Mouse (Mus musculus): ENCODE data around the gene Mettl7a2.

Mettl7a2 gene

DNA sequence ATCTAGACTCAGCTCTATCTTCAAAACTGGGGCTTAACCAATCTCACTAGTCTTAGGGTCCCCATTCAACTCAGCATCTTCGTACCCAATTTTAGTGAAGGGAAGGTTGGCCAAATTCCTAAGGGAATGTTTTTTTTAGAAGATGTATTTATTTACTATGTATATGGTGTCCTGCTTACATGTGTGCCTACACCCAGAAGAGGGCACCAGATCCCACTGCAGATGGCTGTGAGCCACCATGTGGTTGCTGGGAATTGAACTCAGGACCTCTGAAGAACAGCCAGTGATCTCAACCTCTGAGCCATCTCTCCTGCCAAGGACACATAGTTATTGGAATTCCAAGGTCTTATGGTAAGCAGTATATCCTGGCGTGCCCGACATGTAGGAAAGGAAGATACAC lies 42.6 kb downstream of the Mettl7a2 start:
- DNase-seq (ENCODE audit: low read depth, low spot score) = no peak

DNA sequence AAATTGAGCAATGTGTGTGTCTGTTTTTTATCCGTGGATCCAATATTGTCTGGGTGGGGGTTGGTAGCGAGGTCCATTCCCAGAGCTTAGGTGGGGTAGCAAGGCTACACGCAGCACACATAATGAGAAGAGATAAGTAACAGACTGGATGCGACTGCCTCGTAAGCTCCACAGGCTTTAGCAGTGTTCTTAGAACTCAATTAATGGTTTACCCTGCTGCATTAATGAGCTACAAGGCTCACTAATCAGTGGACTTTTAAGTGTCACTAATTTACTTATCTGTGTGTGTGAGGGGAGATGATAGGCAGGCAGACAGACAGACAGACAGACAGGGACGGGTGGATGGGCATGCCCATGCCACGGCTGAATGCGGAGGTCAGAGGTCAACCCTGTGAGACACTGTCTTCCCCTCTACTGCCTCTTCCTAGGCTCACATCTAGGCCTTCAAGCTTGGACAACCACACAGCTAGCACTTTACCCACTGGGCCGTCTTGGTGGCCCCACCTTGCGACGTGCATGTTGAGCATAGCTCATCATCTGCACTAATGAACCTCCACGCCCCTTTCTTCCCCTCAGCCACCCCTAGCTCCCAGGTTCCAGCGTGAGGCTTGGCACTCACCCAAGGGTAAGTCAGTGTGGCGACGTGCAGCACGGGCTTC lies 47.7 kb downstream of the Mettl7a2 start:
- DNase-seq (ENCODE audit: low read depth, low spot score) = no peak

DNA sequence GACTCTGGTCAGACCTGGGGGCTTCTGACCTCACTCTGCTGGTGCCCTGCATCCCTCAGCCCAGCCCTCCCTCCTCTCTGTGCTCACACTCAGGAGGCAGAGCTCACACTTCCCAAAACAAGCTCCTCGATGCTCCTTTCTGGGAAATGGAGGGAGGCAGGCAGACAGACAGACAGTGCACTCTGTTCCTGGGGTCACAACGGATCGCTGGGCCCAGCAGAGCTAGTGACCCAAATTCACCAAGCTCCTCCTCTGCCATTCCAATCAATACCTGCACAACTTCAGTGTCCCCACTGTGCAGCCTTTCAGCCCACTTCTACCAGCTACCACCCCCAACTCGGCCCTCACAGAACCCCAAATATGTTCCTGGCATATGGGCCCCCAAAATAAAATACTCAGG lies 48.8 kb downstream of the Mettl7a2 start:
- DNase-seq (ENCODE audit: low read depth, low spot score) = no peak

DNA sequence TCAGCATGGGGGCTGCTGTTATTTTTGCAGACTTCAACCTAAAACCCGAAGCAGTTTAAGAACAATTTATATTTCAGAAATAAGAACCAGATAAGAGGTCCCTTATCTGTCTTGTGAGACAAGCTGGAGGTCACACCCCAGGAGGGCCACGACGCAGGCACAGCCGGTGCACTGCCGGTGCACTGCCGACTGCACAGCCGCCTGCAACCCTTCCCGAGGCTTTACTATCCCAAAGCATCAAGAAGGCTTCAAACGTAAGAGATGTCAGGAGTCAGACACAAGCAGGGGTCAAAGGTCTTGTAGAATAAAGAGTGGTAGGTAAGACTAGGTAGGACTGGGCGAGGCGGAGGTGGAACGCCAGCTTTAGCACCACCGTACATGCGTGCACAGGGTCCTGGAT lies 49.3 kb downstream of the Mettl7a2 start:
- no peak for DNase-seq (ENCODE audit: low read depth, low spot score)

DNA sequence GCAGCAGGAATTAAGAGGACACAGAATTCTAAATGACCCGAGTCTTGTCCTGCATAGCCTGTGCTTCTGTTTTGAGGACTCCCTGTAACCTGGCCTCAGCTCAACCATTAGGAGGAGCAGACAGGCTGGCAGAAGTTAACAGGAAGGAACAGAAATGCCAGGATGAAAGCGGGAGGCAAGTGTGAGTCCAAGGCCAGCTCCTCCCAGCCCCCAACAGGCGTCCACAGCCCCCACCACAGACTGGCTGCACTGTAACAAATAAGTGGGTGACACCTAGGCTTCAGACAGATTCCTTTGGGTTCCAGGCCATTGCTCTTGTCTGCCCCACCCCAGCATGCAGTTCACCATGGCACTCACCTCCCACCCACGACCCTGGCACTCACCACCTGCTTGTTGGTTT lies 49.8 kb downstream of the Mettl7a2 start:
- no peak for DNase-seq (ENCODE audit: low read depth, low spot score)

DNA sequence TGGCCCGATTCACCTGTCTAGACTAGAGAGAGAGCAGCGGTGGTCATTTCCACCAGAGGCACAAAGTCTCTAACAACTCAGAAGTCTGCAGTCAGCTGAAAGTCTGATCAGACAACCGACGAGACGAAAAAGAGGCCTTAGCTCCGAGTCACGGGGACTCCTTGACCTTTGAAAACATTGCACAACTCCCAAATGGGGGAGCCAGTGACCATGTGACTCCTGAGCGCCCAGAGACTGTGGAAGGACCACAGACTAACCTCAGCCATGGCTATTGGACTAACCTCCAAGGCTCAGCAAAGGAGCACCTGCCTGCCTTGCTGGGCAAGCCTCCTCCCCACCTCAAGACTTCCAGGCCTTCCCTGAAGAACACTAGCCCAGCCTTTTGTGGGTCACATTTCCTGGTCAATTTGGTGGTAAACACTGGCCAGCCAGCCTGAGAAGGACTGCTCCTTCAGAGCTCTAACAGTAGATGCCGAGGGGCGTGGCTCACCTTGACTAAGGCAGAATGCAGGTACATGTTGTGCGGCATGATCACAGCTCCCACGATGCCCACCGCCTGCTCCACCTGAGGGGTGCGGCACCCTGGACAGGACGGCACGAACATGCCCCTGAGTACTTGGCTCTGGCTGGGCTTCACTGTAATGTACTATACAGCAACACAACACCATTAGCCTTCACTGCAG lies 50.5 kb downstream of the Mettl7a2 start:
- no peak for DNase-seq (ENCODE audit: low read depth, low spot score)

DNA sequence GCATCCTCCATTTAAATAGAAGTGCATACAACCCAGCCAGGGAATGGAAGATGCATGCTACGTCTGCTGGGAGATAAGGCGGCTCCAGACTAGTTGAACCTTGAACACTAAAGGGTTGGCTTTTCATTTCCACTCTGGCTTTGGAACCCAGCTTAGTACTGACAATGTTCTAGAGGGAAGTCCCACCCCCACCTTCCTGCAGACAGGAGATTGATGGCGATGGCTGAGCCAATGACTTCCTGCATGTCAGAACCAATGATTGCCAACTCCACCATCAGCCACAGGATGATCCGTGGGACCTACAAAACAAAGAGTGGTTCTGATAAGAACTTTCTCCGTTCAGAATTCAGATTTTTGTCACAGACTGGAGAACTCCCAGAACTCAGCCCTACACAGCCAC lies 53.1 kb downstream of the Mettl7a2 start:
- peak; percentile 88 for DNase-seq (ENCODE audit: low read depth, low spot score)

DNA sequence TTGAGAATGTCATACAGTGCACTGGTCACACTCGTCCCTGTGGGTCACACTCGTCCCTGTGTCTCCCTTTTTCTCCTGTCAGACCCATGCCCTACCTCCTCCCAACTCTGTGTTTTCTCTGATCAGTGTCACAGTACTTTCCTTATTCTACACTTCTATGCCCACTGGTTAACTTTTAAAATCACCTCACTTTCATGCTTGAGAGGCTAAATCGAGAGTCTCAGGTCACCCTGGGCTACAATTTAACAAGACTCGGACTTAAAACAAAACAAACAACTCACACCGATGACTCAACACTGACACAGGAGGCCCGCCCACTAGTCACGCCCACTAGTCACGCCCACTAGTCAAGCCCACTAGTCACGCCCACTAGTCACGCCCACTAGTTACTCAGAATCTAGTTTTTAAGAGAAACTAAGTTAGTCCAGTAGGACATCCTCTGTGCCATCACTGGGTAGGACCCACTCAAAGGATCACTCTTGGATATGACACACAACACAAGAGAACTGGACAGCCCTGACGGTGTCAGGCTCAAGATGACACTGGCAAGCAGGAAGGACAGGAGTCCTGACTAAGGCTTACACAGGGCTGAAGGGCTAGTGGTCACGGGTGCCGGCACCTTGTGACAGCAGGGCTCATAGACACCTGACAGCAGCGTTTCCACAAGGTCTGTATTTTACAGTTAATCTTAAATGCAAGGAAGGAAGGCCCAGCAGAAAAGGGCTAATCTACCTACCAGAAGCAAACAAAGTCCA lies 58.1 kb downstream of the Mettl7a2 start:
- DNase-seq (ENCODE audit: low read depth, low spot score) = no peak
